Mouse (Mus musculus) olfactory bulb, adult 2 months (tissue): Measurements from ENCODE around the gene Thbs1.

ENCODE experiments used
- CTCF ChIP-seq: fragments of 200-500 bp; IDR thresholded peaks from 2 replicates; pipeline ENCODE4 v1.5.1; 2012; ENCODE audit warnings: low read depth, mild to moderate bottlenecking, low read length, moderate library complexity; ENCODE audit not compliant: insufficient read depth
- POLR2A ChIP-seq: fragments of 200-500 bp; IDR thresholded peaks from 2 replicates; pipeline ENCODE4 v1.6.1; 2012; ENCODE audit warnings: mild to moderate bottlenecking, low read depth, low read length, moderate library complexity; ENCODE audit not compliant: insufficient read depth

DNA sequence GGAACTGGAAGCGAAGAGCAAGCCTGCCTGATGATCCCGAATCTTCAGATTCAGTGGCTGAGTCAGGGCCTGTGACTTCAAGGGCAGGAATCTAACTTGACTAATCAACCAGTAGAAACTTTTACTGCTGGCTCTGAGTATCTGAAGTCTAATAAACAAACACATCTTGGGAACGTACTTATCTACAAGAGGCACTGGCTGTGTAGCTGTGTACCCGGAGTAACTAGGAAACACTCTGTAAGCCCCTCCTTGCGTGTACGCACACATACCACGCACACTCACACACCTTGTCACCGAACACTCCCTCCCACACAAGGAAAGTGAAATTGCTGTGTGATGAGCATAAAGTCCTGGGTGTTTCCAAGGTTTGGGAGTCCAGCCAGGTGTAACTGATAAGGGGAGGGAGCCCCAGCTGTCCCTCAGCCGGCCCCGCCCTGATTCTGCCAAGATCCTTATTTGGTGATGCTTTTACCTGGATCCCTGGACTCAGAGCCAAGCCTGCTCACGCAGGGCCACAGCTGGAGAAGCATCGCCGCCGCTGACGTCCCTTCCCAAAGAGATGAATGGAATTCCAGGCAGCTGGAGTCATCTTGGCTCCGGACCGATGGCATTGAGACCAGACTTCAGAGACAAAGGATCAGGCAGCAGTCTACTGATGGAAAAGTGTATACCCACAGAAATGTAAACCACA is 1.3 kb upstream of the Thbs1 start:
- no peak for TF ChIP-seq POLR2A
- TF ChIP-seq CTCF: no peak
